Mouse (Mus musculus): ENCODE results near the gene Rbl2.

The Rbl2 gene

DNA sequence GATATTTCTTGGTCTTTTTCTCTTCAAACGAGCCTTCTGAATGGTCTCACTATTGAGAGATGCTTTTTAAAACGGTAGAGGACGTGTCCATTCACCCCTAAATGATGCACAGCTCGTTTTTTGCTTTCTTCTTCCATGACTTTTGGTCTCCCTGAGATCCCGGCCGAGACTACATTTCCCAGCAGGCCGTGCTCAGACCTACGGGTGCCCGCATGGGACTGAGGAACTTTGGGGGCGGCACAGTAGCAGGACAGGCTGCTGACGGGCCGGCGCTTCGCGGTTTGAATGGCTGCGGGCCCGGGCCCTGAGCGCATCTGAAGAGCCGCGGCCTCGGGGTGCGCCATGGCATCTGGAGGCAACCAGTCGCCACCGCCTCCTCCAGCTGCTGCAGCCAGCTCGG is at the start of gene Rbl2:
Rbl2 (plus strand) TSS at position 224 of the 400 bp plus-strand sequence.
- peak; percentile 97 to 99 for DNase-seq (ENCODE audit: low spot score in 2 of 2)

DNA sequence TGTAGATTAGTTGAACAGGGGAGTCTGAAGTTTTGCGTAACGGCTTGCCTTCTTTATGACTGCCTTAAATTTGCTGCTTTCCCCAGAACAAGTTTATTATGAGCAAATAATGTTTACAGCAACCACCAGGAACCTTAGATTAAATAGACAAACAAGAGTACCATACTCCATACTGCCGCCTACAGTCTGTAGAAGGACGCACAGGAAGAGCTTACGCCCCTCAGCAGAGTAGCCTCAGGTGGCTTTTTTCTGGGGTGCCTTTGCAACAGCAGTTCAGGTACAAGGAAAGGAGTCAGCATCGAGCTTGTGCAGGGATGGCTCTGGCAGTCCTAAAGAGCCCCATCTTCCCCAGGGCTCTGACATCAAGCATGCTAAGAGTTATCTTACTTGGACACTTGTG is 35.4 kb upstream of the Rbl2 start:
- DNase-seq (ENCODE audit: low spot score in 2 of 2) = no peak

DNA sequence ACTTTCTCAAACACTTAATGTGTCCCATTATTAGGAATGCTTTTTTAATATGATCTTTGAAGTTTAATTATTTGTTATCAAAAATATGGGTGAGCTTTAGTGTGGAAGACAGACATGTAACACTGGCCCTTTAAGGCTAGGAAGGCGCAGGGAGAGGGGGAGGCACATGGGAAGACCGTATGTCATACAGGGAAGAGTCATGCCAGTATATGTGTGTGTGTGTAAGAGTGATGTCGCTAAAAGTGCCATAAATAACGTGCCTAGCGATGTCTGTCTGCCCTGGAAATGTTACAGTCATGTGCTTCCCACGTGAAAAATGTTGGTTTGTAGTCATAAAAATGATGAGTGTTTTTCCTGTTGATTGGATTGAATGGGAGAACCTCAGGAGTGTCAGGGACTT is 33.0 kb upstream of the Rbl2 start:
- no peak for DNase-seq (ENCODE audit: low spot score in 2 of 2)

DNA sequence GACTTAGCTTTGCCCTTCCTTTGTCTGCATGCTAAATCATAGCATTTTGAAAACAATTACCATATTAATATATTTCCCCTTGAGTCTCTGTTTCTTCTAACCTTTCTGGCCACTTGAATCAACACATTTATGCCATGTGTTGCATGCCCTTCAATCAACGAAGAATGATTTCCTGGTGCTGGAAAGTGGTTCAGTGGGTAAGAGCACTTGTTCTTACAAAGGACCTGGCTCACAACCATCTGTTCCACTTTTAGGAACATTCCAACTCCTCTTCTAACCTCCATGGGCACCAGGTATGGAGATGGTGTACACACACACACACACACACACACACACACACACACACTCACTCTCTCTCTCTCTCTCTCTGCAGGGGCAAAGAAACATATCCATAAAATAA is 31.2 kb upstream of the Rbl2 start:
- DNase-seq (ENCODE audit: low spot score in 2 of 2) = no peak

DNA sequence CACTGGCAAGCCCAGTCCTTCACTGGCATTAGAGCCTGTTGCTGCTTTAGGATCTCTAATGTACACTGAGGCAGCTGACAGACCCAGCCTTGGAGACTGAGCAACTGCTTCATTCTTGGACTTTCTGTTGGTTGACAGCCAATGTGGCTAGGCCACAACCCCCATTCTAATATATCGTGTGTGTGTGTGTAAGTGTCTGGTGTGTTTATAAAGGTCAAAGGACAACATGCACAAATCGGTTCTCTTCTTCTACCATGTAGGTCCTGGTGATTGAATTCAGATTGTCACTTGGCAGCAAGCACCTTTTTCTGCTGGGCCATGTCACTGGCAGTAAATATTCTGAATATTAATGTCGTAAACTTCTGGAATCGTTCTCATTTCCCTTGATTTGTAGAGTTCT is 23.5 kb upstream of the Rbl2 start:
- DNase-seq (ENCODE audit: low spot score in 2 of 2) = no peak

DNA sequence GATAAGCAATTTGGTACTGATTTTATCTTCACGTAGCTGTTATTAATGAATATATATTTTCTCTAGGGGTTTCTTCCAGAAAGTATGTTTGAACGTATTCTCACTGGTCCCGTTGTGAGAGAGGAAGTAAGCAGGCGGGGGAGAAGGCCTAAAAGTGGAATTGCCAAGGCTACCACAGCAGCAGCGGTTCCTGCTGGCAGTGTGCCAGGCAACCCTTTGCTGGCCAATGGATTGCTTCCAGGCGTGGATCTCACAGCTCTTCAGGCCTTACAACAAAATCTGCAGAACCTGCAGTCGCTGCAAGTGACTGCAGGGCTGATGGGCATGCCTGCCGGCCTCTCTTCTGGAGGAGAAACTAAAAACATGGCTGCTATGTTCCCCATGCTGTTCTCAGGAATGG is 18.8 kb upstream of the Rbl2 start:
- DNase-seq (ENCODE audit: low spot score in 2 of 2) = peak; percentile 73 to 80

DNA sequence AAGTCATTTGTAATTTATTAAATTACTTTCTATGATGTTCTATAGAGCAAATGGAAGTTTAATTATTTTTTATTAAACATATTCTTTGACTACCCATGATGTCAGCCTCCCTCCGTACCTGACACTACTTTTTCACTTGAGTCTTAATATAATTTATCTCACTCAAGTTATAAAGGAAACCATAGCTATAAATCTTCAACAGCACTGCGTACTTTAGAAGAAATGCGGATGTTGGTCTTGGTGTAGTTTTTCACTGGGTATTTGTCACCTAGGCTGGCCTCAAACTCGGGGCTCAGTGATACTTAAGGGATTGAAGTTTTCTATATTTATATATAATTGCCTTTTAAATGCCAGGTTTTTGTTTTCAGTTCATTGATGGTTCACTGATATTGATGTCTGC is 15.4 kb upstream of the Rbl2 start:
- no peak for DNase-seq (ENCODE audit: low spot score in 2 of 2)

DNA sequence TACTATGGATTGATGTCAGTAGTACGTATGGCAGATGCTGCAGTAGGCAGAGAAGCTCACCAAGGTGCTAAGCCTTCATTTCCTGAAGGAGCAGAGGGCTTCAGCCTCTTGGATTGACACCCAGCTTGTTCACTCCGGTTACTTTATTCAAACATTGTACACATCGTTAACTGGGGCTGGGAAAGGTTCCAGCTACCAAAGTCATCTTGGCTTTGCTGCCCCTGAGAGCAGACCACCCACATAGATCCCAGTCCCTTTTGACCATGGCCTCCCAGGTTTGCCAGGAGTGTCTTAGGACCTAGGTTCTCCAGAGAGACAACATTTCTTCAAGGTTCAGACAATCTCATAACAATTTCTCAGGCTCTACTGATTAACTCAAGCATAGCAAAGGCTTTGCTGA is 13.0 kb upstream of the Rbl2 start:
- no peak for DNase-seq (ENCODE audit: low spot score in 2 of 2)

DNA sequence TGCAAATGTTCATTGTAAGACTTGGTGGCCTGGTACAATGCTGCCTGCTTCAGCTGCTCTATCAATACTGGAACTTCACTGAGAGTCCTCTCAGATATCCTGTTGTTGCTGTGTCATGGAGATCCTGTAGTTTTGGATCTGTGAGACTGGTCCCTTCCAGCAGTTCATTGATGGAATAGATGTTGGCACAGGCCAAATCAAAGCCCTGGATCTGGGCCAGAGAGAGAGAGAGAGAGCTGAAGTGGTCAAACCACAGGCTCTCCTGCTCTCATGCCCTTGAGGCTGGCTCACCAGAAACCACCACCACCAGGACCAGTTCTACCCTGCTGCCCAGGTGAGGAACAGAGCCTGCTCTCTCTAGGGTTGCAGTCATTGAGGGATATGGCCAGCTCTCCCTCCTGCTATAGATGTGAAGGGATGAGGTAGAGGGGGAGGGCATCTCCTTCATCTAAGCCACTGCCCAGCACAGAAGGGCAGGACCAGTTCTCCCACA is 10.7 kb upstream of the Rbl2 start:
- no peak for DNase-seq (ENCODE audit: low spot score in 2 of 2)

DNA sequence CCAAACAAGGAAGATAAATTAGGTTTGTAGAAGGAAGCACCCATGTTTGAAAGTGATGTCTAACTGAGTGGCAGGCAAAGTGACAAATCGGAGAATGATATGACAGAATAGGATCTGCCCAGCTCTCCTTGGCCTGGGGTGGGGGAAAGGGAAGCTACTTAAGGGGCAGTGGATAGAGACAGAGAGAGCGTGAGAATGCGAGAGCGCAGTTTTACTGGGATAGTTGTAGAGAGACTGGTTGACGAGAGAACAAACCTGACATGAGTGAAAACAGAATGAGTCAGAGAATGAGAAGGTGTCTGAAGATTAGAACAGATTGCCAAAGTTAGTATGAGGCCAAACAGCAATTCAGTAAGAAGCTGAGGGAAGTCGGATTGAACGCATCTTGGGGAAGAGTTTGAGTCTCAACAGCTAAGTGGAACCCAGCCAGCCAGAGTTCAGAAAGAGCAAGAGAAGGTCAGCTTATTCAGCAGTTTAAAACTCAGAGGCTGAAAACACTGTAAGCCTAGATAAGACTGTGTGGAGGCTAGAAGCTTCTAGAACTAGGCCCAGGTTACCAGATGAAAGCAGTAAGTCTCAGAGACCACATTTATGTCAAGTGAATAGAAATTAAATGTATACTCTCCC is 9.9 kb upstream of the Rbl2 start:
- no peak for DNase-seq (ENCODE audit: low spot score in 2 of 2)

DNA sequence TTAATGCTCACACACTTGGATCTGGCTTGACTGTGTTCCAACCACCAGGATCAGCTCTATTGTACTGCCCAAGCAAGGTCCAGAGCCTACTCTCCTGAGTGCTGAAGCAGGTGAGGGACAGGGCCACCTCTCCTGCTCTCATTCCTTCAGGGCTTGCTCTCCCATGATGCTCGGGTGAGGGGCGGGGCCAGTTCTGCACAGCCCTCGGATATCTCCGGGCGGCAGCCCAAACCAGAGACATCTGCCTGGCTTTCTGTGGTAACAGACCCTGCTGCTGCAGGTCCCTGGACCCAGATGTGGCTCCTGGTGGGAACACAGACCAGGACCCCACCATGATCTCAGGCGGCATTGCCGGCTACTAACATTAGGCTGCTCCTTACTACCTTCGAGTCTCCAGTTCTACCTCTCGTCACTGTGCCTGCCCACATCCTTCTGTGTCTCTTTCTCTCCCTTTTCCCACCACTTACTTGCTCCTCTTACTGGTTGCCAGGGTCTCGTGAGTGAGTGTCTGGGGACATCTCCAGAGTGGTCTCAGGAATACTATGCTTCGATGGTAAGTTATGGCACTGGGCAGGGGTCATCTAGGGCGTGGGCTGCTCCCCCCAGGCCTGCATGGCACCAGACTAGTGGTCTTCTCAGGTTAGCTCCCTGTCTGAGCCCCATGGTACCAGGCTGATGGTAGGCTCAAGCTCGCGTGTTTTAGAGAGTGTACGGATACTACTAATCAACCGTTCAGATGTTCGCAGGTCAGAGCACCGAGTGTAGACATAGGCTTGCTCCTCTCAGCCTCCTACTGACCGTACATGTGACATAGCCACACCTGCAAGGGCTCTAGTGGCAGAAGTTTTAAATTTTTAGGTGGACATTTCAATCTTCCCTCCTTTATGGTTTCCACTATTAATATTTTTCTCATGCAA is 9.0 kb upstream of the Rbl2 start:
- DNase-seq (ENCODE audit: low spot score in 2 of 2) = no peak

DNA sequence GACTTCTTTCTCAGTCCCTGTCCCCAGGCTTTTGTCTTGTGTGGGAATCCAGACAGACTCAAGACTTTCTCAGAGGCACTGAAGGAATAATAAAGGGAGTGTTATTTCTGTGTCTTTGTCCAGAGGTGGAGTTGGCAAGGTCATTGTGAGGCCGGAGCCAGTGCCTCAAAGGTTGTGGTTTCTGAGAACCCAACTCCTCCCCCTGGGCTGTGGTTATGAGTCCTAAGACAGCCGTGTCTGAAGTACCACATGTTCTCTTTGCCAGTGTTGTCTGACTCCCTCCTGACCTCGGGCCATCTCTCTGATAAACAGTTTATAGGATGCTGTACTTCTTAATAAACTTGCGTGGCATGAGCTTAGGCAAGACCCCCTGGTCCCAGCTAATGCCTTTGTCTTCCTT is 4.7 kb upstream of the Rbl2 start:
- DNase-seq (ENCODE audit: low spot score in 2 of 2) = no peak

DNA sequence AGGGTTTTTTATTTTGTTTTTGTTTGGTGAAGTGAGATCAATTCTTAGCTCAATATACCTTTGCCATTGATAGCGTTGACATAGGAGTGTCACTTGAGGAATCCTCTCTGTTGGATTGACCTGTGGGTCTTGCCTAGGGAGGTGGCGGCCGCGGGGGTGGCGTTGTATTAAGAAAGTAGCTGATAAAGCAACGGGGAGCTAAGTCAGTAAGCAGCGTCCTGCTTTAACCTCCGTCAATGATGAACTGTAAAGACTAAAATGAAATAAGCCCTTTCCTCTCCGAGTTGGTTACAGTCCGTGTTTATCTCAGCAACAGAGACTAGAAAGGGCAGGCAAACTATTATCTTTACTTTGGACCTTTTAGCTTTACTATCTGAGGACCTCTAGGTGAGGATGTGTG is 450 bp upstream of the Rbl2 start:
- DNase-seq (ENCODE audit: low spot score in 2 of 2) = peak in 1 of 2 experiments; percentile 28

DNA sequence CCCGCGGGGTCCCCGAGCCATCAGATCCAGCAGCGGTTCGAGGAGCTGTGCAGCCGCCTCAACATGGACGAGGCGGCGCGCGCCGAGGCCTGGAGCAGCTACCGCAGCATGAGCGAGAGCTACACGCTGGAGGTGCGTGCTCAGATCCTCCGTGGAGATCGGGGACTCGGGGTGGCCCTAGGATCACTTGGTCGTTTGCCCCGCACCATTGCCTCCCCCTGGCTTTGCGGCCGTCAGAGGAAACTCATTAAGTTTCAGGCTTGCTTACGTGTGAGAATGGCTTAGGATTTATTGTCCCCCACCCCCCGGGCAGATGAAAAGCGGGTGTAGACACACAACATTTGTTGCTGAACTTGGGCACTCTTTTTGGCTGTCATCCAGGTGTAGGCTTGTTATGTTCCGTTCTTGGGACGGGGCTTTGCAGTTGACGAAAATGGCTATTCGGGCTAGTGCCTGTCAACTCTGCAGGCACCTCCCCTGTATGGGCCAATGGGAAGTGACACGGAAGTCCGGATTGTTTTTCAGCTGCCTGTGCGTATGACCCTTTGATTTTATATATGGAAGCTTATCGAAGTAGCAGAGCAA is 510 bp downstream of the Rbl2 start:
- DNase-seq (ENCODE audit: low spot score in 2 of 2) = peak; percentile 67

DNA sequence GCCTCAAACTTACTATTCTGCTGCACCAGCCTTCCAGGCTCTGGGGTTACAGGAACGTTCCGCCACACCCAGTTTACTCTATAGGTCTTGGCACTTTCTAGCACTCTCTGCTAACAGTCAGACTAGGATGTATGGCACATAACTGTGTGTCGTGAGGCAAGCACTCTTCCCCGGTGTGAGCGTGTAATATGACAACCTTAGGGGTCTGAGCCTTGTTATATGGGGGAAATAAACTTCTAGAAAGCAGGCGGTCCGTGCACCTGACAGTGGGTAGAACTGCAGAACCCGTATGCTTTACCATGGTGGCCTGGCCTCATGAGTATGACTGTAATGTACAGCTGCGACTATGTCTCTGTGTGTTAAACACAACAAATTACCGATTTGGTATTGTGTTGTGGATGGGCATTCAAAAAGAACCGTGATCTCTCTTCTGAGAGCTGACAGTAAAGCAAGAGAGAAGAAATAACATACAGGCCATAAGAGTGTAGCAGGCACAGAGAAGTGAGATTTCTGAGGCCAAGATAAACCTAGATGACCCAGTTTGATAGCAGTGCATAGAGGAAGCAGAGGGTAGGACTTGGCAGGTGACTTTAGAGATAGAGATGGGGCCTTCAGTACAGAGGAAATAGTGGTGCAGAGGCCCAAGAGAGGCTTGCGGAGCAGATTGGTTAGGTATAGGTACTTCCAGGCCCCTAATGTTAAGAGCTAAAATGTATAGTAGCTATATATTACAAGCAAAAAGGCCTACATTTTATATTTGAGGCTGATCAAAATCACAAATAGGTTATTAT is 7.4 kb downstream of the Rbl2 start:
- DNase-seq (ENCODE audit: low spot score in 2 of 2) = no peak

DNA sequence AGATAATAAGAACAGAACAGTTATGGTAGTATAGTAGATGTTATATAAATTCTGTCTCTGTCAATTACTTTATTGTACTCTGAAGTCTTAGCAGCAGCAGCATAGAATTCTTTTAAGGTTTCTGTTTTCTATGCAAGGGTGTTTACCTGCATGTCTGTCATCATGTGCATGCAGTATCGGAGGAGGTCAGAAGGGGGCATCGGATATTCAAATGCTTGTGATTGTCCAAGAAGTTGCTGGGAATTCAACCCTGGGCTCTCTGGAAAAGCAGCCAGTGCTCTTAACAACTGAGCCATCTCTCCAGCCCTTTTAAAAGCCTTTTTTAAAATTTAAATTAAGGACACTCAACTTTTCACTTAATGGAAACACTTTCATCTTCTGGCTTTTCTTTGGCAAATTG is 9.8 kb downstream of the Rbl2 start:
- DNase-seq (ENCODE audit: low spot score in 2 of 2) = no peak

DNA sequence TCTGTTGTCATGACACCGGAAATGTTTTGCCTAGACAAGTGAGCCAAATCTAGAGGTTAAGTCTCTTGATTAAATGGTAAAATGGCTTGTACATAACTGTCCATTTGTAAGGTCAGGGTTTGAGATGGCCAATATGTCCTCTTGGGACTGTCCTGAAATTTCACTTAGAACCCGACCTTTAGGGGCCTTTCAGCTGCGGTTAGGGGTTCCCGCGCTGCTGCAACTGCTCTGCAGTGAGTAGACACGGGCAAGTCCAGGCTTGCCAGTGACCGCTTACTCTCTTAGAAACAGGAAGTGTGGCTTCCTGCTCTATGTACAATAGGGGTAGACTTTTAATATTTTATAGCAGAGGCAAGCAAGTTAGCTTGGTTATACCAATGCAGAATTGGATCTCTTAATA is 12.1 kb downstream of the Rbl2 start:
- DNase-seq (ENCODE audit: low spot score in 2 of 2) = no peak

DNA sequence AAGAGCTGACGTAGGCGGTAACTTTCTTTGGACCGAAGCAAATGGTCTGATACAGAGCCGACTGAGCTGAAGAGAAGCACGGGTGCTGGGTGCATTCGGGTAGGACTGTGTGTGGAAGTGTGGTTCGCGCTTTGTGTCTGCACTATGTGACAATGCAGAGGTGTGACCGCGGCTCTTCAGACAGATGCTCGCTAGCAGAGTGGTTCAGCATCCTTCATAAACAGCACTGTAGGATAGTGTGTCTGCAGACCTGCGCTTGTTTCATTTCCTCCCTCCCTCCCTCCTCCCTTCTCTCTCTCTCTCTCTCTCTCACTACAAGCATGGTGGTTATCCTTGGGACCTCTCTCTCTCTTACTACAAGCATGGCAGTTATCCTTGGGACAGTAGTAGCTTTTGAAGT is 12.6 kb downstream of the Rbl2 start:
- no peak for DNase-seq (ENCODE audit: low spot score in 2 of 2)

DNA sequence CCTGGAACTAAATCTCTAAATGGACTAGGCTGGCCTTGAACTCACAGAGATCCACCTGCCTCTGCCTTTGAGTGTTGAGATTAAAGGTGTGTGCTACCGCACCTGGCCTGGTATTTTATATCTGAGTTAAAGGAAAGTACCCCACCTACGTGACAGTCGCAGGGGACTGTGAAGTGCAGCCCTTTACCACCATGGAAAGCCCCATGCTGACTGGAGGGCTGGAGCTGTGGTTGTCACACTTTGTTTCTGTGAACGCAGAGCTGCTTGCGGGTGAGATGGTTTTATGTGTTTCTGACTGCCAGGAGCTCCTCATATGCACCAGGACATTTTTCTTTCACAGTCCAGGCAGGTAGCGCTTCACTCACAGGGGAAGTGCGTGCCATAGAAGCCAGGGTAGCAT is 18.6 kb downstream of the Rbl2 start:
- no peak for DNase-seq (ENCODE audit: low spot score in 2 of 2)

DNA sequence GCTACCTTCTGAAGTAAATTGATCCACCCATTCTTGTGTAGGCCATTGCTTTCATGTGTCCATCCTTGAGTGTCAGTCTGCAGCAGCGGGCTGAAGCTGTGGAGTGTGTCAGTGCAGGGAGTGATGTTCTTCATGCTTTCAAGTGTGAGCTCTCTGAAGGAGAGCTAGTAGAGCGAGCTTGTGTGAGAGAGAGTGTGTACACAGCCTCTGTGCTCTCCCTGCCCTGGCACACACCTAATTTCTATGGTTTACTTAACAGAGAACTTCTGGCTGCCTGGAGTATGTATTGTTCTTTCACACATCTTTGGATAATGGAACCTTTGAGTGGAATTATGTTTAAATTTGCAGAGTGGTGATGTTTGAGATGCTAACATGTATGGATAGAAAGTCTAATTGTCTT is 19.7 kb downstream of the Rbl2 start:
- no peak for DNase-seq (ENCODE audit: low spot score in 2 of 2)

DNA sequence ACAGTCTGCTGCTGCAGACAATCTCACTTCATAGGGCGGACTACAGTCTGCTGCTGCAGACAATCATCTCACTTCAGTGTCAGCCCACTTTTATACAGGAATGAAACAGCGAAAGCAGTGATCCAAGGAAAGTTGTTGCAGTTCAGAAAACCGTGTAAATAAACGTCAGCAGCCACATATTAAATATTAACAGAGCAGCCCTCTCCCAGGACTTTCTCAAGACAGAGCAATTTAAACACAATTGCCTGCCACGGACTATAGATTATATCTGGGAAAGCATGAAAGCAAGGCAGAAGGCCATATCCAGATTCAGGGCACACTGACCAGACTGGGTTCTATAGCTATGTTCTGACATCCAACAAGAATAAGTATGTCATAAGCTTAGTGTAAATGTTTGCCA is 24.3 kb downstream of the Rbl2 start:
- no peak for DNase-seq (ENCODE audit: low spot score in 2 of 2)

DNA sequence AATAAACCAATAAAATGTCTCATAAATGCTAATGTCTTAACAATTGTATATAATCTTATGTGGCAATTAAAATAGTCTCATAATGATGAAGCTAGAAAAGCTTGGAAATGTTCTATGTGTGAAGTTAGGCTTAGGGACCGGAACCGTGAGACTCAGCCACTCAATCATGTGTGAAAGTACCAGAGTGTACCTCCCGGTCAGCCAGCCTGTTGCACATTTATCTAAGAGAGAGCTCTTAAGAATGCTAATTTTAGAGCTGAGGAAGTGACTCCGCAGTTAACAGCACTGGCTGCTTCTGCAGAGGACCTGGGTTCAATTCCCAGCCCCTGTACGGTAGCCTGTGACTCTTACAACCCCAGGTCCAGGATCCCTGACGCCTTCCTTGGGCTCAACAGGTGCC is 28.2 kb downstream of the Rbl2 start:
- no peak for DNase-seq (ENCODE audit: low spot score in 2 of 2)

Data from right cerebral cortex, adult 2 months (tissue).